Mouse (Mus musculus) left cerebral cortex, adult 8-10 months (tissue): ENCODE results near the gene Krit1. TPM values are rescaled to one million over a fixed set of nuclear protein-coding genes. Genes with fewer than 3 reads are reported as not detected.
"Not testable (repeated sequence)": the region's sequence is repeated elsewhere in the genome, so short reads cannot be mapped to it uniquely, and the experiment has no call there.

Source experiments
- DNase-seq, 2 experiments: peaks; one replicate each; pipeline ENCODE4 v3.0.0; 2022; ENCODE audit warnings: low spot score in 2 of 2
- total RNA-seq, 4 experiments: library from RNA; stranded (reverse); gene quantifications; 2 replicates each; pipeline ENCODE4 v1.2.4; 2022

Gene Krit1
- total RNA-seq, 4 experiments from 2014 or later, result 45.9 to 51.3 (median 48.4) TPM

DNA sequence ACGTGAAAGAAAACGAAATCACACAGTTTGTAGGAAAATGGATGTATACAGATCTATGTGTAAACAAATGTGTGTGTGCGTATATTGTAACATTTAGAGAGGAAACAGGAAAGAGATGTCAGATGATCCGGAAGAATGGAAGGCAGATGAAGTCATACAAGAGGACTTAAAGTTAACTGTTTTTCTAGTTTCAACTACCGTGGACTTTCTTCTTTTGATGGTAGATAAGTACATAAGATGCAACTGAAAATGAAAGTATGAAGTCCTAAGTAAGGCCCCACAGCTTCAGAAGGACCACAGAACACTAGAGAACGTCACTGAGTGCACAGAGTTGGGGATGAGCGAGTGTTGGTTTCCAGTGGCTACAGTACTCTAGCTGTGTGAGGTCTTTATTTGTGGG is 83.9 kb downstream of the Krit1 start:
- DNase-seq, result not testable (repeated sequence)

DNA sequence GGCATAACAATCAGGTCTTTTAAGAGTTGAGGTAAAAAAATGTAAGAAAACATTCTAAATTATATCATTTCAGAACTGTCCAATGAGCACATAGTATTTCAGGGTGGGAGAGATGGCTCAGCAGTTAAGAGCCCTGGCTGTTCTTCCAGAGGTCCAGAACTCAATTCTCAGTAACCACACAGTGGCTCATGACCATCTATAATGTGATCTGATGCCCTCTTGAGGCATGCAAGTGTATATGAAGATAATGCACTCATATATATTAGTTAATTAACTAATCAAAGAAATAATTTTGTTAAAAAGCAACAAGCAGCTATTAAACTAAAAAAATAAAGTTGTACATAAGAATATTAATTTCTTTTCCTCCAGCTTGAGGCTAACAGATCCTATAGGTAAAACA is 86.2 kb downstream of the Krit1 start:
- no peak for DNase-seq

DNA sequence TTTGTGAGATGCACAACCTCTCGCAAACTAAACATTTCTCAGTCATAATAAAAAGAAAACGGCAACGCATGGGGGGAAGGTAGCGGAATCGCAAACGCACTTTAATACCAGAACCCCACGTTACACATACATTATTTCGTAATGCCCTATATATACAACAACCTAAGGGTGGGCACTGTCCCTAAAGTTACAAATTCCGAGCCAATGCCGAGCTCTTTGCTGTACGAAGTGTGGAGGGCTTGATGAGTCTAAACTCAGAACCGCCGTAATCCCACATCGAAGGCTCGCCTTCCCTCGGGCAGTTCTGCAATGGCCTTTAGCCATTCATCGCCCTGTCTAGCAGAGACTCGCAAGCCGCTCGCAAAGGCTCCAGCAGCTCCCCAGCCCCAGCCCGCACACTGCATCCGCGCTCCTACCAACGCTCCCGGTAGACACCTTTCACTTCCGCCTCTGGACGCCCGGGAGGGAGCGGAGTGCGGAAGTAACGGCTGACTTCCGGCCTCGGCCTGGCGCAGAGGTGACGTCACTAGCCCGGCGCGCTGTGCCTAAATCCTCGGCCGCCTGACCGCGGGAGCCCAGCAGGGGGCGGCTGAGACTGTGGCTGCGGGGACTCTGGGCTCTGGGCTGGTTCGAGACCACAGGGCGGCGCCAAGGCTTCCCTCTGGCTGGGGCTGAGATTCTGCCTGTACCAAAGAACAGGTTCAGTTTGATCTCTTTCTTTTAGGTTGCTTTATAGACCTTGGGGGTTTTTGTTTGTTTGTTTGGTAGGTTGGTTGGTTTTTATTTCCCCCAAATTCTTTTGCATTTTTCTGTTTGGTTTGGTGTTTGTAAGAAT is 90.7 kb downstream of the Krit1 start, which contains the start of gene Mterf1a:
Gene Mterf1a (minus strand): TSS at position 475 of the 835 bp plus-strand sequence.
- peak; percentile 10 to 16 for DNase-seq

DNA sequence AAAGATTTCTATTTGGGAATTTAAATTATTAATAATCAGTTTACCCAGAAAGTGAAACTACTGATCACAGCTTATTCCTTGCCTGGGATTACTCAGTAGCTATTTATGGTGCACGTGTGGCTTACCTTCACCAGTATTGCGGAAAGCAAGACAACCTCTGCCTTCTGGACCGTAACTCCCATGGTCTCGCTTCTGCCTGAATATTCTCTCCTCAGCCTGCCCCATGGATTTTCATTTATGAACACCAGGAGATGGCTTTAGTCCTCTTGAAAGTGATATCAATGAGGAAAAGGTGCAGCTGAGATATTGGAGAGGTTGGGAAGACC is 91.3 kb downstream of the Krit1 start:
- not testable (repeated sequence) for DNase-seq

Other genes with a start within 250 kb of the Krit1 start
- gene 1700109H08Rik, start 231.6 kb upstream of the Krit1 start, total RNA-seq, result 1 to 10 TPM; 3.2 to 7.2 (median 4.6) TPM
- 10 to 100 TPM; 21.3 to 31.4 (median 24.3) TPM for gene Pex1, start 207.1 kb upstream of the Krit1 start, total RNA-seq
- gene Rbm48, start 206.6 kb upstream of the Krit1 start, total RNA-seq, result 10 to 100 TPM; 12.9 to 20.1 (median 14.8) TPM
- gene Tmbim7, start 152.0 kb upstream of the Krit1 start, total RNA-seq, result not detected
- 100 to 1,000 TPM; 121 to 133 (median 121) TPM for gene Gatad1, start 146.0 kb upstream of the Krit1 start, total RNA-seq
- gene Ankib1, start 259 bp upstream of the Krit1 start, total RNA-seq, result 100 to 1,000 TPM; 114 to 143 (median 129) TPM
- gene Lrrd1, start 42.0 kb downstream of the Krit1 start, total RNA-seq, result under 1 TPM in 3 of 4 experiments, not detected in 1; 0.14 to 0.40 (median 0.28) TPM
- gene Mterf1a, start 90.7 kb downstream of the Krit1 start, total RNA-seq, result 10 to 100 TPM in 1 of 4 experiments, 1 to 10 TPM in 3; 7.4 to 11.1 (median 8.7) TPM
- 100 to 1,000 TPM in 1 of 4 experiments, 10 to 100 TPM in 3; 84.1 to 103 (median 91.2) TPM for gene Akap9, start 124.9 kb downstream of the Krit1 start, total RNA-seq